Mouse (Mus musculus): Measurements from ENCODE around the gene Hunk. TPM values are rescaled to one million over a fixed set of nuclear protein-coding genes. Genes with fewer than 3 reads are reported as not detected.
A peak's percentile ranks its signal among the peaks of the same experiment; 100 is the strongest.

The Hunk gene
- polyA plus RNA-seq, 1 experiment from 2014 or later, result 10.6 TPM

GRCm38 (mm10) chr16:90359750-90360149 lies 26.1 kb upstream of the Hunk start:
- H3K27ac ChIP-seq (ENCODE audit: low read depth, low read length), result no peak overlapping the region

GRCm38 (mm10) chr16:90360327-90360726 lies 25.5 kb upstream of the Hunk start:
- ATAC-seq, result no peak
- WGBS, result 53% methylated on average over 7 of the region's 7 CpGs
- no peak overlapping the region for H3K27ac ChIP-seq (ENCODE audit: low read depth, low read length)

More at GRCm38 (mm10) chr16:90359750-90360149, 26.1 kb upstream of the Hunk start:
- WGBS, result 11% methylated on average over 4 of the region's 4 CpGs
- DNase-seq (ENCODE audit: low spot score) (no peak), ATAC-seq (no peak)
- Histone ChIP-seq H3K27me3 (replicated peaks; ENCODE audit: control insufficient read depth, insufficient read depth, low read length) (no peaks in the 10 kb centered on the region), H3K9ac (ENCODE audit: low read length) (no peak overlapping the region), H3K4me3 (ENCODE audit: low read depth, low read length) (no peak overlapping the region), H3K9me3 (replicated peaks; ENCODE audit: control insufficient read depth, low read length) (no peaks in the 10 kb centered on the region), H3K4me1 (ENCODE audit: control insufficient read depth, insufficient read depth, low read length) (peaks cover 8% of the 10 kb centered on the region), H3K36me3 (ENCODE audit: control insufficient read depth, insufficient read depth, low read length) (no peaks in the 10 kb centered on the region), H3K4me2 (ENCODE audit: low read length) (no peak overlapping the region)

DNA sequence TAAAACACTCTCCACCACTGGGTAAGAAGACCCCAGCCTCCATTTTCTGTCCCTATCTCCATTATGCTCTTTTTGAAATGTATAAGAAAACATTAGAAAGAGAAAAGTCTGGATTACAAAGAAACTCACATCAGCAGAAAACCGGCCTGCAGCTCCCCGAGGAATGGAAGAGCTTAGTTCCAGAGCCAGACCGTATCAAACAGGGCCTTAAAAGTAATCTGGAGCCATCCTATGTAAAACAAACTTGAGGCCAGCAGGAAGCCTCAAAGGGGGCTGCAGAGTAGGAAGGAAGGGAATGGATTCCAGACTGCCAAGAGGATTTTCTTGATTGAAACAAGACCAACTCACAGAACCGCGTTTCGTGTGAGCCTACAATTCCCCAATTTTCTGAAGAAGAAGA lies 22.9 kb upstream of the Hunk start:
- H3K27ac ChIP-seq (ENCODE audit: low read depth, low read length), result no peak overlapping the region
- WGBS, result 77% methylated on average over 6 of the region's 6 CpGs
- no peak overlapping the region for H3K9ac ChIP-seq (ENCODE audit: low read length)
- H3K9me3 ChIP-seq (replicated peaks; ENCODE audit: control insufficient read depth, low read length), result no peaks in the 10 kb centered on the region
- no peak overlapping the region for H3K4me2 ChIP-seq (ENCODE audit: low read length)
- no peaks in the 10 kb centered on the region for H3K27me3 ChIP-seq (replicated peaks; ENCODE audit: control insufficient read depth, insufficient read depth, low read length)
- H3K4me1 ChIP-seq (ENCODE audit: control insufficient read depth, insufficient read depth, low read length), result peaks cover 8% of the 10 kb centered on the region
- H3K36me3 ChIP-seq (ENCODE audit: control insufficient read depth, insufficient read depth, low read length), result no peaks in the 10 kb centered on the region
- DNase-seq (ENCODE audit: low spot score) (no peak), ATAC-seq (no peak)
- no peak overlapping the region for H3K4me3 ChIP-seq (ENCODE audit: low read depth, low read length)

More at GRCm38 (mm10) chr16:90360327-90360726, 25.5 kb upstream of the Hunk start:
- Histone ChIP-seq H3K9ac (ENCODE audit: low read length) (no peak overlapping the region), H3K4me2 (ENCODE audit: low read length) (no peak overlapping the region), H3K27me3 (replicated peaks; ENCODE audit: control insufficient read depth, insufficient read depth, low read length) (no peaks in the 10 kb centered on the region), H3K9me3 (replicated peaks; ENCODE audit: control insufficient read depth, low read length) (no peaks in the 10 kb centered on the region), H3K4me1 (ENCODE audit: control insufficient read depth, insufficient read depth, low read length) (peaks cover 8% of the 10 kb centered on the region), H3K4me3 (ENCODE audit: low read depth, low read length) (no peak overlapping the region), H3K36me3 (ENCODE audit: control insufficient read depth, insufficient read depth, low read length) (no peaks in the 10 kb centered on the region)
- DNase-seq (ENCODE audit: low spot score), result peak; percentile 63

DNA sequence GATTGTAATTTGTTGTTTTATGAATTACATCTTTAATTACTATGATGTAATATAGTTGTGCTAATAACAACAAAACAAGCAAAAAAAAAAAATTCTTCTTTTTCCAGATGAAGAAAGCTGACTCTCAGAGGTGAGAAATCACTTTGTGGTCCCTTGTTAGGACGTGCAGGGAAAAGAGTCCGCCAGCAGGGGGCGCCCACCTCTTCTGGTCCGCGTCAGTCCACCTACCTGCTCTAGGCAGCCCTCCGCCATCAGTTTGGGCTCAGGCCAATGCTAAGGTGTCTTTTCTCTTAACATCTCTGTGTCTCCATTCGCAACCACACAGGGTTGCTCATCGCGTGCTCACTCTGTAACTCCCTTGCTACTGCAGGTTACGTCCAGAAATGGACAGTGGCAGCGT lies 5.9 kb upstream of the Hunk start:
- Histone ChIP-seq H3K4me2 (ENCODE audit: low read length) (no peak overlapping the region), H3K9me3 (replicated peaks; ENCODE audit: control insufficient read depth, low read length) (0 out of 2 replicates have a peak, but pooled peaks cover 3% of the 10 kb centered on the region), H3K4me3 (ENCODE audit: low read depth, low read length) (no peak overlapping the region), H3K27me3 (replicated peaks; ENCODE audit: control insufficient read depth, insufficient read depth, low read length) (no peaks in the 10 kb centered on the region), H3K27ac (ENCODE audit: low read depth, low read length) (no peak overlapping the region), H3K36me3 (ENCODE audit: control insufficient read depth, insufficient read depth, low read length) (no peaks in the 10 kb centered on the region), H3K4me1 (ENCODE audit: control insufficient read depth, insufficient read depth, low read length) (peaks cover 11% of the 10 kb centered on the region; the same call in 1 of the 2 replicates), H3K9ac (ENCODE audit: low read length) (no peak overlapping the region)
- 15% methylated on average over 11 of the region's 11 CpGs for WGBS
- peak; percentile 71 for ATAC-seq
- DNase-seq (ENCODE audit: low spot score), result peak; percentile 81

DNA sequence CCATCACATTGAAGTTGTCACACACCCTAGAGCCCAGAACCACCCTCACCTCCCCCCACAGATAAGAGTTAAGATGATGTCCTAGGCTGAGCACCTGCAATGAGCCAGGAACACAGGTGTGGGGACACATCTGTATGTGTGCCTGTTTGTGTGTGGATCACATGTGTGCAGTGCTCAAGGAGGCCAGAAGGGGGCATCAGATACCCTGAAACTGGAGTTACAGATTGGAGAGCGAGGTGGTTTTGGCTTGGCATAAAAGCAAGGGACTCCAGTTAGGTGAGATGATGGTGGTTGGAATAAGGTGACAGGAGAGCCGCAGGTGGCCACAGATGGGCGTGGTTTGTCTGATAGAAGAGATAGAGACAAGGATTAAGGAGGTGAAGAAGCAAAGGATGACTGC lies 4.2 kb upstream of the Hunk start:
- Histone ChIP-seq H3K36me3 (ENCODE audit: control insufficient read depth, insufficient read depth, low read length) (no peaks in the 10 kb centered on the region), H3K4me1 (ENCODE audit: control insufficient read depth, insufficient read depth, low read length) (peaks cover 14% of the 10 kb centered on the region; the same call in 1 of the 2 replicates), H3K9me3 (replicated peaks; ENCODE audit: control insufficient read depth, low read length) (0 out of 2 replicates have a peak, but pooled peaks cover 3% of the 10 kb centered on the region), H3K27ac (ENCODE audit: low read depth, low read length) (no peak overlapping the region), H3K27me3 (replicated peaks; ENCODE audit: control insufficient read depth, insufficient read depth, low read length) (no peaks in the 10 kb centered on the region), H3K9ac (ENCODE audit: low read length) (no peak overlapping the region), H3K4me2 (ENCODE audit: low read length) (no peak overlapping the region), H3K4me3 (ENCODE audit: low read depth, low read length) (no peak overlapping the region)
- DNase-seq (ENCODE audit: low spot score), result no peak
- no peak for ATAC-seq
- WGBS, result 92% methylated on average over 3 of the region's 3 CpGs

DNA sequence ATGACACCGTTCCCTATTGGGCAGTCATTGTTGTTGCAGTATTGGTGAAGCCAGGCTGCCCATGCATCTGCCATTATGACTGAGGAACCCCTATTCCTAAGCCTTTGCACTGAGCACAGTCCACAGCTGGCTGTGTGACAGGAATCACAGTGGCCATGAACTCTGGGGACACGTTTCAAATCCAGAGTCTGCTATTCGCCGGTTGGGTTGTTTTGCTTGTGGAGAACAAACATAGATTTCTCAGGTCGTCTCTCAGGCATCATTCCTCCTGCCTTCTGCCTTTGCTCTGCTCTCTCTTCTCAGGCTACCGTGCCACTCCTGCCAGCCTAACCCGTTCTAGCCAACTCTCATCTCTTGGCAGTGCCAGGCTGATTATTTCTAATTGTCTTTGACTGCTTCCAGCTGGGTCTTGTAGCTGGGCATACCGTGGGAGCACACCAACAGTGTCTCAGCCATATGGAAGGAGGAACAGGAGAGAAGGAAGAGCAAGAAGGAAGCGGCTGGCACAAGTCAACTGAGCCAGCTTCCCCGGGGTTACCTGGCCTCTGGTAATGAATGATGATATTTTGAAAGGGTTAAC lies 3.0 kb upstream of the Hunk start:
- ATAC-seq (no peak), DNase-seq (ENCODE audit: low spot score) (peak; percentile 50)
- Histone ChIP-seq H3K4me2 (ENCODE audit: low read length) (no peak overlapping the region), H3K4me1 (ENCODE audit: control insufficient read depth, insufficient read depth, low read length) (peaks cover 17% of the 10 kb centered on the region; the same call in 1 of the 2 replicates), H3K36me3 (ENCODE audit: control insufficient read depth, insufficient read depth, low read length) (no peaks in the 10 kb centered on the region), H3K9ac (ENCODE audit: low read length) (no peak overlapping the region), H3K27ac (ENCODE audit: low read depth, low read length) (peak overlapping the region; percentile 17; the same call in 1 of the 2 replicates), H3K9me3 (replicated peaks; ENCODE audit: control insufficient read depth, low read length) (0 out of 2 replicates have a peak, but pooled peaks cover 3% of the 10 kb centered on the region), H3K4me3 (ENCODE audit: low read depth, low read length) (no peak overlapping the region), H3K27me3 (replicated peaks; ENCODE audit: control insufficient read depth, insufficient read depth, low read length) (no peaks in the 10 kb centered on the region)
- 68% methylated on average over 10 of the region's 10 CpGs for WGBS

GRCm38 (mm10) chr16:90384058-90384457 lies 1.8 kb upstream of the Hunk start:
- no peak overlapping the region for H3K4me3 ChIP-seq (ENCODE audit: low read depth, low read length)
- 0 out of 2 replicates have a peak, but pooled peaks cover 3% of the 10 kb centered on the region for H3K9me3 ChIP-seq (replicated peaks; ENCODE audit: control insufficient read depth, low read length)
- H3K4me2 ChIP-seq (ENCODE audit: low read length), result no peak overlapping the region
- H3K27ac ChIP-seq (ENCODE audit: low read depth, low read length), result no peak overlapping the region
- H3K4me1 ChIP-seq (ENCODE audit: control insufficient read depth, insufficient read depth, low read length), result peaks cover 27% of the 10 kb centered on the region; the same call in 1 of the 2 replicates
- ATAC-seq (no peak), DNase-seq (ENCODE audit: low spot score) (peak; percentile 62)
- no peak overlapping the region for H3K9ac ChIP-seq (ENCODE audit: low read length)
- 66% methylated on average over 3 of the region's 3 CpGs for WGBS
- H3K36me3 ChIP-seq (ENCODE audit: control insufficient read depth, insufficient read depth, low read length), result no peaks in the 10 kb centered on the region
- no peaks in the 10 kb centered on the region for H3K27me3 ChIP-seq (replicated peaks; ENCODE audit: control insufficient read depth, insufficient read depth, low read length)

- Histone ChIP-seq H3K9me3 (replicated peaks; ENCODE audit: control insufficient read depth, low read length) (0 out of 2 replicates have a peak, but pooled peaks cover 3% of the 10 kb centered on the region), H3K27ac (ENCODE audit: low read depth, low read length) (peak overlapping the region; percentile 98), H3K27me3 (replicated peaks; ENCODE audit: control insufficient read depth, insufficient read depth, low read length) (no peaks in the 10 kb centered on the region), H3K4me3 (ENCODE audit: low read depth, low read length) (peak overlapping the region; percentile 83), H3K36me3 (ENCODE audit: control insufficient read depth, insufficient read depth, low read length) (no peaks in the 10 kb centered on the region), H3K4me1 (ENCODE audit: control insufficient read depth, insufficient read depth, low read length) (peaks cover 35% of the 10 kb centered on the region), H3K9ac (ENCODE audit: low read length) (peak overlapping the region; percentile 91), H3K4me2 (ENCODE audit: low read length) (peak overlapping the region; percentile 62)
- DNase-seq (ENCODE audit: low spot score) (peak; percentile 66), ATAC-seq (no peak)
- under 1% methylated on average over 12 of the region's 12 CpGs for WGBS
Measured at GRCm38 (mm10) chr16:90384846-90385245, 967 bp upstream of the Hunk start.

- 0 out of 2 replicates have a peak, but pooled peaks cover 3% of the 10 kb centered on the region for H3K9me3 ChIP-seq (replicated peaks; ENCODE audit: control insufficient read depth, low read length)
- H3K36me3 ChIP-seq (ENCODE audit: control insufficient read depth, insufficient read depth, low read length), result peaks cover under 1% of the 10 kb centered on the region
- WGBS, result under 1% methylated on average over 16 of the region's 16 CpGs
- peak overlapping the region; percentile 91 for H3K9ac ChIP-seq (ENCODE audit: low read length)
- peak overlapping the region; percentile 83 for H3K4me3 ChIP-seq (ENCODE audit: low read depth, low read length)
- H3K27me3 ChIP-seq (replicated peaks; ENCODE audit: control insufficient read depth, insufficient read depth, low read length), result no peaks in the 10 kb centered on the region
- H3K4me1 ChIP-seq (ENCODE audit: control insufficient read depth, insufficient read depth, low read length), result peaks cover 39% of the 10 kb centered on the region
- H3K27ac ChIP-seq (ENCODE audit: low read depth, low read length), result peak overlapping the region; percentile 98
- ATAC-seq, result no peak; the same call in none of the 2 replicates
- DNase-seq (ENCODE audit: low spot score), result peak; percentile 64
- peak overlapping the region; percentile 62 for H3K4me2 ChIP-seq (ENCODE audit: low read length)
Measured at GRCm38 (mm10) chr16:90385326-90385687, 506 bp upstream of the Hunk start.

Measured in forebrain, embryonic 14.5 days (tissue).